ENCODE assay signal across 8 mouse cellular contexts in the genomic region with DNA sequence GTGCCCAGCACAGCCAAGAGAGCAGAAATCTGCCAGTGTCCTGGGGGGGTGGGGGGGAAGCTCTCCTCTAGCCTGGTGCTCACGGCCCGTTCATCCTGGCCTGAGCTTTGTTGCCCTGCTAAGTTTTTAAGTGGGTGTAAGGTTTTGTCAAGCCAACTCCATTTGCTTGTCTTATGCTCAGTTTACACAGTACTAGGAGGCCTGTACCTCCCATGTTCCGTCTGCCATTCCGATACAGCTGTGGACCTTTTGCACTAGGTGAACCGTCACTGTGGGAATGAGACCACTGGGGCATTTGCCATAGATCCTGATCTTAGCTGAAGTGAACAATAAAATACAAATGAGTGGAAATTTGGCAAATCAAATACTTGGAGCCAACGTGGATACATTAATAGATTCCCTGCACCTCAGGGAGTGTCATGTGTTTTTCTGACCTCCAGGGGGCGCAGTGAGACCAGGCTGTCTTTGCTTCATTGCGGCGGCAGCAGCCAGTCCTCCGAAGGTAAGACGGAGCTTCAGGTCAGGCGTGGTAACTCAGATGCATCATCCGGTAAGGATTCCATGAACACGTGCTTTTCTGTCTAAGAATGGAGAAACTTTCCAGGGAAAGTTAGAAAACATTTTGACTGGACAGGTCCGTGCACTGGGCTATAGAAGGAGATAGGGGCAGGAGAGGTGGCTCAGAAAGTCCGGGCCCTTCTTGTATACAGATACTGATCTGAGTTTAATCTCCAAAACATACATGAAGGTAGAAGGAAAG. TPM values are rescaled to one million over a fixed set of nuclear protein-coding genes. Genes with fewer than 3 reads are reported as not detected.
A peak's percentile ranks its signal among the peaks of the same experiment; 100 is the strongest.
DNase-seq lines count a peak whose midpoint lies in the region; ATAC-seq and TF ChIP-seq lines count a peak whose summit lies in the region.

No protein-coding gene starts in this region.

- no peak overlapping the region for H3K4me2 ChIP-seq in kidney, embryonic 16.5 days (replicated peaks; ENCODE audit: low read depth, low read length)
- 0 out of 2 replicates have a peak overlapping the region, but pooled peaks have one; percentile 26 for H3K4me2 ChIP-seq in liver, embryonic 11.5 days
- H3K4me2 ChIP-seq in neural tube, embryonic 12.5 days (replicated peaks) = no peak overlapping the region

- H3K9ac ChIP-seq in kidney, embryonic 16.5 days (replicated peaks; ENCODE audit: low read length) = no peak overlapping the region
- H3K9ac ChIP-seq in liver, embryonic 11.5 days (ENCODE audit: low read depth, low read length) = no peak overlapping the region
- no peak overlapping the region for H3K9ac ChIP-seq in neural tube, embryonic 12.5 days

- no peak overlapping the region for H3K27ac ChIP-seq in cortical plate, adult 2 months (ENCODE audit: insufficient read depth, low read length)
- H3K27ac ChIP-seq in kidney, embryonic 16.5 days (ENCODE audit: low read length) = no peak overlapping the region
- H3K27ac ChIP-seq in liver, embryonic 11.5 days (ENCODE audit: low read depth, low read length) = no peak overlapping the region
- no peak overlapping the region for H3K27ac ChIP-seq in neural tube, embryonic 12.5 days

- intact Hi-C loops in gastrocnemius, postnatal 36 days (cut with DNase I) = loop anchor here (10.0 kb wide), 2 partner anchors 290 to 420 kb away; no protein-coding TSS in a partner anchor

- H3K9me3 ChIP-seq in kidney, embryonic 16.5 days (ENCODE audit: low read length) = no peaks in the 10 kb centered on the region
- H3K9me3 ChIP-seq in liver, embryonic 11.5 days (ENCODE audit: control insufficient read depth, low read length) = no peaks in the 10 kb centered on the region
- H3K9me3 ChIP-seq in neural tube, embryonic 12.5 days = no peaks in the 10 kb centered on the region

- no peak overlapping the region for H3K4me3 ChIP-seq in cortical plate, adult 2 months (ENCODE audit: insufficient read depth, low read length)
- H3K4me3 ChIP-seq in kidney, embryonic 16.5 days (ENCODE audit: low read length) = no peak overlapping the region
- H3K4me3 ChIP-seq in liver, embryonic 11.5 days (ENCODE audit: low read depth, low read length) = no peak overlapping the region
- no peak overlapping the region for H3K4me3 ChIP-seq in neural tube, embryonic 12.5 days

- no peak for TF ChIP-seq POLR2A in cortical plate, adult 2 months (IDR thresholded peaks at IDR 0.05; ENCODE audit: extremely low read depth, insufficient read depth, low read length)

- peak; percentile 30; the same call in 1 of the 2 replicates for ATAC-seq in kidney, embryonic 16.5 days (ENCODE audit: low FRiP score, low TSS enrichment)
- peak; percentile 25; the same call in 1 of the 2 replicates for ATAC-seq in liver, embryonic 11.5 days (replicated peaks; ENCODE audit: low FRiP score)
- ATAC-seq in neural tube, embryonic 12.5 days (ENCODE audit: low FRiP score, low read depth) = peak; percentile 65; the same call in 1 of the 2 replicates

- H3K4me1 ChIP-seq in cortical plate, adult 2 months (ENCODE audit: control insufficient read depth, insufficient read depth, low read length) = no peaks in the 10 kb centered on the region
- no peaks in the 10 kb centered on the region for H3K4me1 ChIP-seq in kidney, embryonic 16.5 days (ENCODE audit: insufficient read depth, low read length)
- no peaks in the 10 kb centered on the region for H3K4me1 ChIP-seq in liver, embryonic 11.5 days (replicated peaks; ENCODE audit: control insufficient read depth, insufficient read depth, low read length)
- H3K4me1 ChIP-seq in neural tube, embryonic 12.5 days = no peaks in the 10 kb centered on the region

- no peaks in the 10 kb centered on the region for H3K36me3 ChIP-seq in kidney, embryonic 16.5 days (ENCODE audit: insufficient read depth, low read length)
- H3K36me3 ChIP-seq in liver, embryonic 11.5 days (ENCODE audit: control insufficient read depth, insufficient read depth, low read length) = no peaks in the 10 kb centered on the region
- H3K36me3 ChIP-seq in neural tube, embryonic 12.5 days = no peaks in the 10 kb centered on the region

- WGBS in kidney, embryonic 16.5 days = 40% methylated on average over 16 of the region's 16 CpGs
- 42% methylated on average over 16 of the region's 16 CpGs for WGBS in liver, embryonic 11.5 days
- 48% methylated on average over 16 of the region's 16 CpGs for WGBS in neural tube, embryonic 12.5 days

- TF ChIP-seq CTCF in cortical plate, adult 2 months (IDR thresholded peaks at IDR 0.05; ENCODE audit: extremely low read depth, insufficient read depth, low read length) = peak; percentile 92

- H3K27me3 ChIP-seq in kidney, embryonic 16.5 days (ENCODE audit: insufficient read depth, low read length) = no peaks in the 10 kb centered on the region
- H3K27me3 ChIP-seq in liver, embryonic 11.5 days (replicated peaks; ENCODE audit: control insufficient read depth, insufficient read depth, low read length) = no peaks in the 10 kb centered on the region
- no peaks in the 10 kb centered on the region for H3K27me3 ChIP-seq in neural tube, embryonic 12.5 days (replicated peaks)

- DNase-seq in 416B (ENCODE audit: low read depth) = peak; percentile 65
- peak; percentile 67 to 72 for DNase-seq in adrenal gland, adult 18-20 months (ENCODE audit: low spot score in 2 of 2)
- DNase-seq in gastrocnemius, postnatal 36 days = peak; percentile 26 to 36
- DNase-seq in liver, embryonic 11.5 days (ENCODE audit: low spot score) = peak; percentile 51
- peak; percentile 47 for DNase-seq in thymus, postnatal 0 days (ENCODE audit: low spot score)

RNA-seq across cellular contexts. Expression of a gene that starts 25.0 kb away (rescaled TPM):
- total RNA-seq in adrenal gland, adult 18-20 months (2021) = not detected
- polyA plus RNA-seq in cortical plate, adult 2 months (2012; rRNA removed) = 0.13 and 0.23 TPM in 2 replicates
- not detected for total RNA-seq in gastrocnemius, postnatal 36 days (2021)
- not detected in 2 replicates for polyA plus RNA-seq in kidney, embryonic 16.5 days (2015; fragmentation: Nextera tagmentation; extraction: Ambion mirVana)
- polyA plus RNA-seq in liver, embryonic 11.5 days (2014; fragmentation: Nextera tagmentation; extraction: Ambion mirVana) = not detected in 2 replicates
- not detected in 2 replicates for polyA plus RNA-seq in neural tube, embryonic 12.5 days (2016; fragmentation: Nextera tagmentation; extraction: Ambion mirVana)
- not detected in 2 replicates for polyA plus RNA-seq in thymus, postnatal 0 days (2015; fragmentation: Nextera tagmentation; extraction: Ambion mirVana)

RNA-seq across cellular contexts. Expression of a gene that starts 29.1 kb away (rescaled TPM):
- total RNA-seq in adrenal gland, adult 18-20 months (2021) = 1 to 10 TPM in 1 of 2 experiments, under 1 TPM in 1; 0.67 to 1.2 TPM
- 25.6 and 28.3 TPM in 2 replicates for polyA plus RNA-seq in cortical plate, adult 2 months (2012; rRNA removed)
- 1 to 10 TPM in 1 of 2 experiments, under 1 TPM in 1; 0.39 to 1.3 TPM for total RNA-seq in gastrocnemius, postnatal 36 days (2021)
- 3.0 and 4.7 TPM in 2 replicates for polyA plus RNA-seq in kidney, embryonic 16.5 days (2015; fragmentation: Nextera tagmentation; extraction: Ambion mirVana)
- 0.70 and 0.88 TPM in 2 replicates for polyA plus RNA-seq in liver, embryonic 11.5 days (2014; fragmentation: Nextera tagmentation; extraction: Ambion mirVana)
- 1.9 and 2.5 TPM in 2 replicates for polyA plus RNA-seq in neural tube, embryonic 12.5 days (2016; fragmentation: Nextera tagmentation; extraction: Ambion mirVana)
- 0.45 and 0.92 TPM in 2 replicates for polyA plus RNA-seq in thymus, postnatal 0 days (2015; fragmentation: Nextera tagmentation; extraction: Ambion mirVana)
